Mouse (Mus musculus) kidney, embryonic 14.5 days (tissue): ENCODE measurements around the gene Bspry. TPM values are rescaled to one million over a fixed set of nuclear protein-coding genes. Genes with fewer than 3 reads are reported as not detected.

Source experiments
- ATAC-seq: fragments of 200-750 bp; cut with Nextera tagmentation; 2 replicates; pipeline ENCODE4 v1.8.0; 2017; ENCODE audit warnings: moderate number of reproducible peaks, mild to moderate bottlenecking, moderate TSS enrichment, moderate library complexity; ENCODE audit not compliant: low FRiP score, low TSS enrichment
- H3K27ac ChIP-seq: fragments of 300-500 bp; sonication (generic); 2 replicates; pipeline ENCODE4 v1.5.1; 2014; ENCODE audit warnings: low read depth, mild to moderate bottlenecking, low read length, moderate library complexity, mixed read lengths
- H3K27me3 ChIP-seq: fragments of 300-500 bp; sonication (generic); 2 replicates; pipeline ENCODE4 v1.6.1; 2014; ENCODE audit warnings: mild to moderate bottlenecking, low read length; ENCODE audit not compliant: control insufficient read depth, insufficient read depth
- H3K36me3 ChIP-seq: fragments of 300-500 bp; sonication (generic); 2 replicates; pipeline ENCODE4 v1.6.1; 2014; ENCODE audit warnings: low read length, mixed read lengths; ENCODE audit not compliant: control insufficient read depth, insufficient read depth
- H3K4me1 ChIP-seq: fragments of 300-500 bp; sonication (generic); 2 replicates; pipeline ENCODE4 v1.6.1; 2014; ENCODE audit warnings: low read length, mixed read lengths; ENCODE audit not compliant: control insufficient read depth, insufficient read depth
- H3K4me2 ChIP-seq: fragments of 300-500 bp; sonication (generic); replicated peaks from 2 replicates; pipeline ENCODE4 v1.6.1; 2014; ENCODE audit warnings: low read depth, mild to moderate bottlenecking, low read length
- H3K4me3 ChIP-seq: fragments of 300-500 bp; sonication (generic); 2 replicates; pipeline ENCODE4 v1.5.1; 2014; ENCODE audit warnings: mild to moderate bottlenecking, low read length
- H3K9ac ChIP-seq: fragments of 300-500 bp; sonication (generic); 2 replicates; pipeline ENCODE4 v1.6.1; 2014; ENCODE audit warnings: low read depth, mild to moderate bottlenecking, low read length, moderate library complexity
- H3K9me3 ChIP-seq: fragments of 300-500 bp; sonication (generic); 2 replicates; pipeline ENCODE4 v1.6.1; 2016; ENCODE audit warnings: low read length; ENCODE audit not compliant: control insufficient read depth
- WGBS: fragments of 180-500 bp; shearing (Covaris S2); extraction: QIAGEN DNeasy Blood & Tissue Kit; methylation state at CpG from one replicate; pipeline ENCODE4 v1.1.7; 2014; 5-methylcytosine and 5-hydroxymethylcytosine counted together
- polyA plus RNA-seq: library from polyadenylated mRNA; unstranded; fragments of >200 nt; fragmentation: Nextera tagmentation; extraction: Ambion mirVana; gene quantifications from 2 replicates; pipeline ENCODE4 v1.2.1, GENCODE M21; 2014

The Bspry gene
- polyA plus RNA-seq, 1 experiment from 2014 or later, result 25.8 TPM

- 93% methylated on average over 5 of the region's 5 CpGs for WGBS
- H3K36me3 ChIP-seq, result no peaks in the 10 kb centered on the region
Observed at GRCm38 (mm10) chr4:62487172-62487571, 7.3 kb downstream of the Bspry start.

GRCm38 (mm10) chr4:62487914-62488313 lies 8.1 kb downstream of the Bspry start:
- H3K27me3 ChIP-seq, result no peaks in the 10 kb centered on the region
- H3K4me1 ChIP-seq, result no peaks in the 10 kb centered on the region
- no peak for ATAC-seq
- no peaks in the 10 kb centered on the region for H3K36me3 ChIP-seq
- H3K27ac ChIP-seq, result no peak overlapping the region
- no peak overlapping the region for H3K4me3 ChIP-seq
- H3K9ac ChIP-seq, result no peak overlapping the region
- H3K9me3 ChIP-seq, result no peaks in the 10 kb centered on the region
- 75% methylated on average over 2 of the region's 2 CpGs for WGBS
- H3K4me2 ChIP-seq, result no peak overlapping the region

More at GRCm38 (mm10) chr4:62487172-62487571, 7.3 kb downstream of the Bspry start:
- Histone ChIP-seq H3K9me3 (no peaks in the 10 kb centered on the region), H3K27me3 (no peaks in the 10 kb centered on the region), H3K4me1 (no peaks in the 10 kb centered on the region), H3K4me2 (no peak overlapping the region), H3K27ac (no peak overlapping the region), H3K9ac (no peak overlapping the region), H3K4me3 (no peak overlapping the region)
- ATAC-seq, result no peak

GRCm38 (mm10) chr4:62492682-62493081 lies 12.8 kb downstream of the Bspry start:
- Histone ChIP-seq H3K9ac (no peak overlapping the region), H3K27me3 (no peaks in the 10 kb centered on the region), H3K4me1 (no peaks in the 10 kb centered on the region), H3K27ac (no peak overlapping the region), H3K36me3 (no peaks in the 10 kb centered on the region), H3K4me3 (no peak overlapping the region), H3K9me3 (no peaks in the 10 kb centered on the region), H3K4me2 (no peak overlapping the region)
- 91% methylated on average over 2 of the region's 2 CpGs for WGBS
- ATAC-seq, result no peak

GRCm38 (mm10) chr4:62494230-62494629 lies 14.4 kb downstream of the Bspry start:
- Histone ChIP-seq H3K9me3 (no peaks in the 10 kb centered on the region), H3K9ac (no peak overlapping the region), H3K36me3 (peaks cover 4% of the 10 kb centered on the region; the same call in 1 of the 2 replicates), H3K27ac (no peak overlapping the region), H3K4me1 (no peaks in the 10 kb centered on the region), H3K27me3 (no peaks in the 10 kb centered on the region), H3K4me2 (no peak overlapping the region), H3K4me3 (no peak overlapping the region)
- peak; percentile 38; the same call in 1 of the 2 replicates for ATAC-seq
- 65% methylated on average over 9 of the region's 9 CpGs for WGBS

GRCm38 (mm10) chr4:62495946-62496345 lies 16.1 kb downstream of the Bspry start:
- H3K27me3 ChIP-seq, result no peaks in the 10 kb centered on the region
- ATAC-seq, result no peak
- no peaks in the 10 kb centered on the region; the same call in 1 of the 2 replicates for H3K4me1 ChIP-seq
- peaks cover 7% of the 10 kb centered on the region; the same call in 1 of the 2 replicates for H3K36me3 ChIP-seq
- no peak overlapping the region for H3K4me3 ChIP-seq
- H3K9ac ChIP-seq, result no peak overlapping the region
- H3K27ac ChIP-seq, result no peak overlapping the region
- 81% methylated on average over 8 of the region's 8 CpGs for WGBS
- H3K9me3 ChIP-seq, result no peaks in the 10 kb centered on the region
- H3K4me2 ChIP-seq, result no peak overlapping the region

GRCm38 (mm10) chr4:62496815-62497214 lies 17.0 kb downstream of the Bspry start:
- peaks cover 3% of the 10 kb centered on the region; the same call in 1 of the 2 replicates for H3K4me1 ChIP-seq

GRCm38 (mm10) chr4:62500799-62501198 lies 20.9 kb downstream of the Bspry start:
- no peaks in the 10 kb centered on the region for H3K9me3 ChIP-seq
- H3K27me3 ChIP-seq, result no peaks in the 10 kb centered on the region
- no peak overlapping the region for H3K9ac ChIP-seq
- ATAC-seq, result no peak
- WGBS, result 74% methylated on average over 4 of the region's 4 CpGs
- H3K27ac ChIP-seq, result no peak overlapping the region
- peaks cover 3% of the 10 kb centered on the region; the same call in 1 of the 2 replicates for H3K4me1 ChIP-seq
- H3K4me3 ChIP-seq, result no peak overlapping the region; the same call in 1 of the 2 replicates
- H3K36me3 ChIP-seq, result peaks cover 7% of the 10 kb centered on the region; the same call in 1 of the 2 replicates
- peak overlapping the region; percentile 72; the same call in 1 of the 2 replicates for H3K4me2 ChIP-seq

More at GRCm38 (mm10) chr4:62496815-62497214, 17.0 kb downstream of the Bspry start:
- no peak overlapping the region for H3K27ac ChIP-seq
- H3K9me3 ChIP-seq, result no peaks in the 10 kb centered on the region
- H3K9ac ChIP-seq, result no peak overlapping the region
- WGBS, result 78% methylated on average over 8 of the region's 8 CpGs
- H3K27me3 ChIP-seq, result no peaks in the 10 kb centered on the region
- peaks cover 7% of the 10 kb centered on the region; the same call in 1 of the 2 replicates for H3K36me3 ChIP-seq
- no peak overlapping the region for H3K4me3 ChIP-seq
- ATAC-seq, result no peak
- H3K4me2 ChIP-seq, result no peak overlapping the region

- peak overlapping the region; percentile 76 for H3K9ac ChIP-seq
- WGBS, result 4% methylated on average over 7 of the region's 7 CpGs
- peak overlapping the region; percentile 85 for H3K4me3 ChIP-seq
- peak; percentile 29 for ATAC-seq
- no peaks in the 10 kb centered on the region for H3K9me3 ChIP-seq
- H3K4me2 ChIP-seq, result peak overlapping the region; percentile 72
- peaks cover 3% of the 10 kb centered on the region; the same call in 1 of the 2 replicates for H3K4me1 ChIP-seq
- H3K36me3 ChIP-seq, result peaks cover 7% of the 10 kb centered on the region; the same call in 1 of the 2 replicates
- H3K27ac ChIP-seq, result peak overlapping the region; percentile 56; the same call in 1 of the 2 replicates
- no peaks in the 10 kb centered on the region for H3K27me3 ChIP-seq
Observed at GRCm38 (mm10) chr4:62501534-62501933, 21.7 kb downstream of the Bspry start.

- peak overlapping the region; percentile 72 for H3K4me2 ChIP-seq
- ATAC-seq, result peak; percentile 96
- H3K4me1 ChIP-seq, result peaks cover 3% of the 10 kb centered on the region; the same call in 1 of the 2 replicates
- no peaks in the 10 kb centered on the region for H3K27me3 ChIP-seq
- 2% methylated on average over 38 of the region's 38 CpGs for WGBS
- peak overlapping the region; percentile 76 for H3K9ac ChIP-seq
- peak overlapping the region; percentile 85 for H3K4me3 ChIP-seq
- peak overlapping the region; percentile 56 for H3K27ac ChIP-seq
- H3K9me3 ChIP-seq, result no peaks in the 10 kb centered on the region
- H3K36me3 ChIP-seq, result peaks cover 7% of the 10 kb centered on the region; the same call in 1 of the 2 replicates
Observed at GRCm38 (mm10) chr4:62501964-62502732, 22.3 kb downstream of the Bspry start.
